Mouse (Mus musculus) heart, postnatal 0 days (tissue): ENCODE results near the gene Smco2.

Source experiments
- CTCF ChIP-seq: IDR thresholded peaks from 2 replicates; pipeline ENCODE4 v1.5.1; 2016; ENCODE audit warnings: antibody characterized with exemption, control low read depth, low read depth
- EP300 ChIP-seq: IDR thresholded peaks from 2 replicates; pipeline ENCODE4 v1.6.1; 2016; ENCODE audit warnings: antibody characterized with exemption, low read depth

- TF ChIP-seq CTCF (no peak), EP300 (no peak)
Measured at GRCm38 (mm10) chr6:146884851-146885250, 34.9 kb downstream of the Smco2 start.
